Mouse (Mus musculus): ENCODE measurements at regions not wholly inside any gene's neighbourhood (a gene's known extent, or its start where the extent isn't known, plus 50 kb on each side); places are given as distances from the start of the nearest gene placed in this dataset.
A peak's percentile ranks its signal among the peaks of the same experiment; 100 is the strongest.
"Not testable (repeated sequence)": the region's sequence is repeated elsewhere in the genome, so short reads cannot be mapped to it uniquely, and the experiment has no call there.

DNA sequence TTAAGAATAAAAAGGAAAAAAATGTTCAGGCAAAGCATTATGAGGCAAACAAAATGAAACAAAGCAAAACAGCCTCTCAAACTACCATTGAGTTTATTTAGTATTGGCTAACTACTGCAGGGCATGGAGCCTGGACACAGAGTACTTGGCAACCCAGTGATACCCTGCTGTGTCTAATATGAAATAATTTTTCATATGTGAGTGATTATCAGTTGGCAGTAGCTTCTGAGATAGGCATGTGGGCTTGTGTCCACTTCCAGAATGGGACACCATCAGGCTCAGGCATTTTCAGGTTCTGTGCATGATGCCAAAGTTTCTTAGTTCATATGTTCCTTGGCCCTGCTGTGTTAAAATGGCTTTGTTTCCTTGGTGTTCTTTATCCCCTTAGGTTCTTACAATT is 879.0 kb upstream of the Epha6 start:
- no peaks in the 10 kb centered on the region for H3K4me1 ChIP-seq (ENCODE audit: insufficient read depth)
- TF ChIP-seq CTCF (IDR thresholded peaks at IDR 0.05; ENCODE audit: low read depth): no peak
- no peak overlapping the region for H3K4me3 ChIP-seq (ENCODE audit: low read depth, low read length)
- no peak overlapping the region for H3K27ac ChIP-seq (ENCODE audit: low read depth, low read length)
- ATAC-seq (no peak), DNase-seq (no peak)
- no peaks in the 10 kb centered on the region for H3K9me3 ChIP-seq (ENCODE audit: low read length)
- no peak overlapping the region for H3K9ac ChIP-seq
- H3K36me3 ChIP-seq (ENCODE audit: insufficient read depth): no peaks in the 10 kb centered on the region
- H3K4me2 ChIP-seq (ENCODE audit: low read depth): no peak overlapping the region
- H3K27me3 ChIP-seq (ENCODE audit: insufficient read depth, low read length): no peaks in the 10 kb centered on the region

DNA sequence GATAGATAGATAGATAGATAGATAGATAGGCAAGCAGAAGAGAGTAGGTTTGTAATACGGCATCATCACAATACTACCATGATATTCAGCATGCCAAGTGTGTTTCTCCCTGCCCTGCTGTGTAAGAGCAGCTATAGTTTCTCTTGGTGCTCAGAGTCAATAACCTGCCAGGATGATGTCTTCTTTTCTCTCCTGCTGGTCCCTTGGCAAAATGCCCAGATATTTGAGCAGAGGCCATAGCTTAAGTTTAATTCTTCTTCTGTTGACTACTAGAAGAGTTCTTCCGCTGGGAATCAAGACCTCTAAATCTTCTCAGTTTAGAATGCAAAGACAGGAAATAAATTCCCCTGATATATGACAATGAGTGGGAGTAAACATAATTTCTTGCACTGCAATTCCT is 836.5 kb upstream of the Epha6 start:
- TF ChIP-seq CTCF (IDR thresholded peaks at IDR 0.05; ENCODE audit: low read depth): no peak
- no peak for ATAC-seq
- 75% methylated on average over 2 of the region's 2 CpGs for WGBS
- no peaks in the 10 kb centered on the region for H3K9me3 ChIP-seq (ENCODE audit: low read length)
- H3K27ac ChIP-seq (ENCODE audit: low read depth, low read length): no peak overlapping the region
- no peak overlapping the region for H3K4me3 ChIP-seq (ENCODE audit: low read depth, low read length)
- H3K4me1 ChIP-seq (ENCODE audit: insufficient read depth): no peaks in the 10 kb centered on the region
- H3K27me3 ChIP-seq (ENCODE audit: insufficient read depth, low read length): no peaks in the 10 kb centered on the region
- H3K9ac ChIP-seq: no peak overlapping the region
- no peaks in the 10 kb centered on the region for H3K36me3 ChIP-seq (ENCODE audit: insufficient read depth)
- no peak overlapping the region for H3K4me2 ChIP-seq (ENCODE audit: low read depth)
- DNase-seq: no peak

DNA sequence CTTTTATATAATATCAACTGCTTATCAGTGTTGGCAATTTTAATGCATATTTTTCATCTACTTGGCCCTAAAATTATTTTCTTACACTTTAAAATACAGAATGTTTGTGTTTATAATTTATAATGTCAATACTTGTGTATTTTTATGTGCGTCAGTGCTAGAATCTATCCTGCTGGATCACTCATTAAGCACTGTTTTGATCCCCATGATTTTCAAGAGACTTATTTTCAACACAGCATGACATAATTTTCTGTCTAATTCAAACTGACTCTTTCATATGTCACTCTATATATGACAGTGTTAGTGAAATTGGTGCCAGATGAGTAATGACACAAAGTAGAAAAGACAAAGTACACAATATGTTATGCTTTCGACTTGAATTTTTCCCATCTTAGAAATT is 795.9 kb upstream of the Epha6 start:
- H3K4me2 ChIP-seq (ENCODE audit: low read depth): no peak overlapping the region
- TF ChIP-seq CTCF (IDR thresholded peaks at IDR 0.05; ENCODE audit: low read depth): no peak
- WGBS: 63% methylated on average over 2 of the region's 2 CpGs
- DNase-seq (no peak), ATAC-seq (no peak)
- H3K9ac ChIP-seq: no peak overlapping the region
- H3K27me3 ChIP-seq (ENCODE audit: insufficient read depth, low read length): no peaks in the 10 kb centered on the region
- H3K4me3 ChIP-seq (ENCODE audit: low read depth, low read length): no peak overlapping the region
- no peaks in the 10 kb centered on the region for H3K9me3 ChIP-seq (ENCODE audit: low read length)
- no peaks in the 10 kb centered on the region for H3K4me1 ChIP-seq (ENCODE audit: insufficient read depth)
- H3K36me3 ChIP-seq (ENCODE audit: insufficient read depth): no peaks in the 10 kb centered on the region
- H3K27ac ChIP-seq (ENCODE audit: low read depth, low read length): no peak overlapping the region

- no peak overlapping the region for H3K27ac ChIP-seq (ENCODE audit: low read depth, low read length)
- no peak for TF ChIP-seq CTCF (IDR thresholded peaks at IDR 0.05; ENCODE audit: low read depth)
- H3K9ac ChIP-seq: no peak overlapping the region
- no peak overlapping the region for H3K4me2 ChIP-seq (ENCODE audit: low read depth)
- 46% methylated on average over 2 of the region's 2 CpGs for WGBS
- H3K4me1 ChIP-seq (ENCODE audit: insufficient read depth): no peaks in the 10 kb centered on the region
- no peaks in the 10 kb centered on the region for H3K27me3 ChIP-seq (ENCODE audit: insufficient read depth, low read length)
- no peaks in the 10 kb centered on the region for H3K9me3 ChIP-seq (ENCODE audit: low read length)
- H3K36me3 ChIP-seq (ENCODE audit: insufficient read depth): no peaks in the 10 kb centered on the region
- DNase-seq: peak; percentile 31
- peak; percentile 59 for ATAC-seq
- H3K4me3 ChIP-seq (ENCODE audit: low read depth, low read length): no peak overlapping the region
Observed at GRCm38 (mm10) chr16:61381979-61382378, 776.6 kb upstream of the Epha6 start.

- not testable (repeated sequence) for H3K4me1 ChIP-seq (ENCODE audit: insufficient read depth); H3K27ac ChIP-seq (ENCODE audit: low read depth, low read length); DNase-seq; ATAC-seq; H3K27me3 ChIP-seq (ENCODE audit: insufficient read depth, low read length); H3K4me2 ChIP-seq (ENCODE audit: low read depth); H3K4me3 ChIP-seq (ENCODE audit: low read depth, low read length); H3K36me3 ChIP-seq (ENCODE audit: insufficient read depth); H3K9ac ChIP-seq; H3K9me3 ChIP-seq (ENCODE audit: low read length)
- WGBS: 95% methylated on average over 9 of the region's 16 CpGs
Observed at GRCm38 (mm10) chr16:61376937-61377336, 771.6 kb upstream of the Epha6 start.
